Comparison of ENCODE assay signal across 20 mouse cellular contexts in the genomic region with DNA sequence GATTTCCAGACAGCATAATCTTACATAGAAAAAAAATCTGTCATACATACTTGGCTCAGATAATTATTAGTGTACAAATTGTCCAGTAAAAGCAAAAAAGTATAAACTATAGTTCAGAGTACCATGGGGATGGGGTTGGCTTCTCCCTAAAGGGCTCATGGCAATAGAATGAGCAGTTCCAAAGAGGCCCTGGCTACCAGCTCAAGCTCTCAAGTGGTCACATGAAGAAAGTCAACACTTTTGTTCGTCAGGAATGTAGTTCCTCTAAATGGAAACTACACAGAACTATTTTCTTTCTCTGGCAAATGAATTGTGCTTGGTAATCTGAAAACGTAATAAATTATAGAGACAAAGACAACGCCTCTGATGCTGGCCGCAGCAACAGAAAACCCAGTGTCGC.
"Had no signal": no experiment of that assay in that cellular context is flagged by ENCODE, and none has a peak within 500 bp of the region (broad histone marks: within the 10 kb centered on the region; RNA-seq: fewer than 3 reads in every experiment).

No protein-coding gene starts in this region.

- H3K4me2 ChIP-seq: intestine, embryonic 15.5 days; kidney, embryonic 15.5 days; liver, embryonic 13.5 days; midbrain, embryonic 13.5 days; neural tube, embryonic 15.5 days had no signal

- H3K27me3 ChIP-seq: intestine, embryonic 15.5 days; kidney, embryonic 15.5 days; megakaryocyte, embryonic 14.5 days; midbrain, embryonic 13.5 days; neural tube, embryonic 15.5 days had no signal

- H3K36me3 ChIP-seq: intestine, embryonic 15.5 days; liver, embryonic 13.5 days; midbrain, embryonic 13.5 days; neural tube, embryonic 15.5 days had no signal

- H3K4me3 ChIP-seq: intestine, embryonic 15.5 days; kidney, embryonic 15.5 days; layer of hippocampus, adult 2 months; left cerebral cortex, adult 2 months; liver, embryonic 13.5 days; megakaryocyte, embryonic 14.5 days; midbrain, embryonic 10.5 days; midbrain, embryonic 13.5 days; myocyte; neural tube, embryonic 15.5 days had no signal

- DNase-seq: kidney, adult 11 months; kidney, adult 8-10 months; kidney, postnatal 25 days; layer of hippocampus, postnatal 36 days; liver, embryonic 13.5 days; retina, postnatal 1 day; right cerebral cortex, postnatal 25 days; thymus, adult 18-20 months; thymus, postnatal 14 days; thymus, postnatal 4 days had no signal

- H3K9me3 ChIP-seq: intestine, embryonic 15.5 days; kidney, embryonic 15.5 days; liver, embryonic 13.5 days; megakaryocyte, embryonic 14.5 days; midbrain, embryonic 10.5 days; midbrain, embryonic 13.5 days; neural tube, embryonic 15.5 days had no signal

- H3K9ac ChIP-seq: intestine, embryonic 15.5 days; kidney, embryonic 15.5 days; liver, embryonic 13.5 days; midbrain, embryonic 13.5 days; neural tube, embryonic 15.5 days had no signal

- H3K27ac ChIP-seq: intestine, embryonic 15.5 days; kidney, embryonic 15.5 days; left cerebral cortex, adult 2 months; liver, embryonic 13.5 days; midbrain, embryonic 10.5 days; midbrain, embryonic 13.5 days; neural tube, embryonic 15.5 days had no signal

- ATAC-seq: intestine, embryonic 15.5 days; midbrain, embryonic 13.5 days; midbrain, embryonic 16.5 days had no signal
